Mouse (Mus musculus) bone marrow macrophage, adult 2 months (primary cell): ENCODE measurements at regions not wholly inside any gene's neighbourhood (a gene's known extent, or its start where the extent isn't known, plus 50 kb on each side); places are given as distances from the start of the nearest gene placed in this dataset.

Experiments
- CTCF ChIP-seq: IDR thresholded peaks from 2 replicates; pipeline ENCODE4 v1.5.1; 2012; ENCODE audit warnings: low read depth, mild to moderate bottlenecking, low read length, moderate library complexity
- POLR2A ChIP-seq: IDR thresholded peaks from 2 replicates; pipeline ENCODE4 v1.6.1; 2012; ENCODE audit warnings: mild to moderate bottlenecking, low read depth, low read length, borderline replicate concordance

DNA sequence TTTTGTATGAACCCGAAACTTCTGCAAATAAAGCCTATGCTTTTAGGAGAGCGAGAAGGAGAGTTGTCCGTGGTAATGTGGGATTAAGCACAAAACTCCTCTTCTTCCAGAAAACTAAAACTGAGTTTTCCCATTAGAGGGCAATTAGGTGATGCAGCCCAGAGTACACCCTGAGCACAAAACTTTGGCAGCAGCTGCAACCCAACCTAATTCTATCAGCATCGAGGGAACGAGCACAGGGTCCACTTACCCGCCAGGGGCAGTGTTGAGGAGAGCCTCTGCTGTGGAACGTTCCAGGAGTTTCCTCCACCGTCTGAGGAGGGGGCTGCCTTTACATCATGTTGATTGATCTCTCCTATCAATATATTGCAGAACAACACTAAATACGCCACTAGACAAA is 285.7 kb downstream of the Gm826 start:
- TF ChIP-seq CTCF, result no peak
- TF ChIP-seq POLR2A, result no peak
